Mouse (Mus musculus): ENCODE measurements around the gene A2ml1. TPM values are rescaled to one million over a fixed set of nuclear protein-coding genes. Genes with fewer than 3 reads are reported as not detected.

The A2ml1 gene
- polyA plus RNA-seq, 1 experiment from 2014 or later, result not detected

GRCm38 (mm10) chr6:128535250-128535649, 46.2 kb downstream of the A2ml1 start:
- 89% methylated on average over 2 of the region's 2 CpGs for WGBS
- Histone ChIP-seq H3K27ac (no peak overlapping the region), H3K36me3 (replicated peaks) (no peaks in the 10 kb centered on the region)

DNA sequence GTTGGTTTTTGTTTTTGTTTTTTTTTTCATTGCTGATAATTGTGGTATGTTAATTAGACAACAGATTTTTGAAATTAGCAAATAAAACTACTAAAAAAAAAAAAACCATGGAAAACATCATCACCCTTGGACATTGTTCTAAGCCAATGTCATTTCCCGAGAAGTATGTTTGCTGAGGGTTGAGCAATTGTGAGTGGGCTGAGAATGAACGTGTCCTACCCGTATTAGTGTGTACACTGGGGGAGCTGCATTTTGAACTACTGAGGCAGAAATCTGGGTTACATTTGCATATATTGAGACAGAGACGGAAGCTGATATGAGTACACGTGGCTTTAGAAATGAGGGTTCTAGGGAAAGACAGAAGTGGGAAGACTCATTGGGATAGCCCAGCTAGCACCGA, 48.1 kb downstream of the A2ml1 start:
- WGBS, result 93% methylated on average over 6 of the region's 6 CpGs
- Histone ChIP-seq H3K27ac (no peak overlapping the region), H3K27me3 (ENCODE audit: poor library complexity, severe bottlenecking) (no peaks in the 10 kb centered on the region), H3K4me3 (no peak overlapping the region), H3K4me1 (no peaks in the 10 kb centered on the region), H3K9me3 (no peaks in the 10 kb centered on the region), H3K36me3 (replicated peaks) (no peaks in the 10 kb centered on the region)
- DNase-seq (ENCODE audit: extremely low spot score, low spot score), result no peak

More at GRCm38 (mm10) chr6:128535250-128535649, 46.2 kb downstream of the A2ml1 start:
- Histone ChIP-seq H3K9me3 (no peaks in the 10 kb centered on the region), H3K27me3 (ENCODE audit: poor library complexity, severe bottlenecking) (no peaks in the 10 kb centered on the region), H3K4me3 (no peak overlapping the region), H3K4me1 (no peaks in the 10 kb centered on the region)
- DNase-seq (ENCODE audit: extremely low spot score, low spot score), result no peak

- WGBS, result 92% methylated on average over 9 of the region's 9 CpGs
- Histone ChIP-seq H3K36me3 (replicated peaks) (no peaks in the 10 kb centered on the region), H3K27ac (no peak overlapping the region), H3K4me1 (no peaks in the 10 kb centered on the region), H3K9me3 (no peaks in the 10 kb centered on the region), H3K4me3 (no peak overlapping the region), H3K27me3 (ENCODE audit: poor library complexity, severe bottlenecking) (no peaks in the 10 kb centered on the region)
- no peak for DNase-seq (ENCODE audit: extremely low spot score, low spot score)
Measured at GRCm38 (mm10) chr6:128532701-128533100, 48.7 kb downstream of the A2ml1 start.

- H3K4me1 ChIP-seq, result no peaks in the 10 kb centered on the region
- no peak for DNase-seq (ENCODE audit: extremely low spot score, low spot score)
- H3K27ac ChIP-seq, result no peak overlapping the region
- no peaks in the 10 kb centered on the region for H3K27me3 ChIP-seq (ENCODE audit: poor library complexity, severe bottlenecking)
- no peak overlapping the region for H3K4me3 ChIP-seq
- H3K9me3 ChIP-seq, result peaks cover 4% of the 10 kb centered on the region; the same call in 1 of the 2 replicates
- 83% methylated on average over 4 of the region's 4 CpGs for WGBS
- no peaks in the 10 kb centered on the region for H3K36me3 ChIP-seq (replicated peaks)
Measured at GRCm38 (mm10) chr6:128528491-128528890, 52.9 kb downstream of the A2ml1 start.

DNA sequence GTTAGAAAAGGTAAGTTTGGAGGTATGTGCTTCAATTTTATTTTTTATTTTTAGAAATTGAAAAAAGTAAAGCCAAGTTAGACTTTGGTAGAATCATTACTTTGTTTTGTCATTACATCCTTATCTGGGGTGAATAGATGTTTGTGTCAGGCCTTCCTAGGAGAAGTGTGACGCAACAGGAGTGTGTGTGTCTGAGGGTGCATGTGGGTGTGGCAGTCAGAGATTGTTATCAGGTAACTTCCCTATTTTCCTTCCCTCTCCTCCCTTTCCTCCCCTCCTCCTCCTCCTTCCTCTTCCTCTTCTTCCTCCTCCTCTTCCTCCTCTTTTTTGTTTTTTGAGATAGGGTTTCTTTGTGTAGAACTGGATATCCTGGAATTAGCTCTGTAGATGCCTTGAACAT, 54.3 kb downstream of the A2ml1 start:
- Histone ChIP-seq H3K4me3 (no peak overlapping the region), H3K27me3 (ENCODE audit: poor library complexity, severe bottlenecking) (no peaks in the 10 kb centered on the region), H3K4me1 (no peaks in the 10 kb centered on the region), H3K27ac (no peak overlapping the region), H3K9me3 (peaks cover 4% of the 10 kb centered on the region; the same call in 1 of the 2 replicates), H3K36me3 (replicated peaks) (no peaks in the 10 kb centered on the region)
- DNase-seq (ENCODE audit: extremely low spot score, low spot score), result no peak
- WGBS, result 82% methylated on average over 1 of the region's 1 CpGs

GRCm38 (mm10) chr6:128526601-128527000, 54.8 kb downstream of the A2ml1 start, which contains the start of gene Pzp:
Gene Pzp, minus strand, starts transcription at chr6:128526720.
- Histone ChIP-seq H3K9me3 (peaks cover 4% of the 10 kb centered on the region; the same call in 1 of the 2 replicates), H3K27ac (no peak within 1 kb of the TSS), H3K27me3 (ENCODE audit: poor library complexity, severe bottlenecking) (no peaks in the 10 kb centered on the region), H3K4me3 (no peak within 1 kb of the TSS), H3K36me3 (replicated peaks) (no peaks in the 10 kb centered on the region), H3K4me1 (no peaks in the 10 kb centered on the region)
- no peak for DNase-seq (ENCODE audit: extremely low spot score, low spot score)
- WGBS, result 92% methylated on average over 4 of the region's 4 CpGs

DNA sequence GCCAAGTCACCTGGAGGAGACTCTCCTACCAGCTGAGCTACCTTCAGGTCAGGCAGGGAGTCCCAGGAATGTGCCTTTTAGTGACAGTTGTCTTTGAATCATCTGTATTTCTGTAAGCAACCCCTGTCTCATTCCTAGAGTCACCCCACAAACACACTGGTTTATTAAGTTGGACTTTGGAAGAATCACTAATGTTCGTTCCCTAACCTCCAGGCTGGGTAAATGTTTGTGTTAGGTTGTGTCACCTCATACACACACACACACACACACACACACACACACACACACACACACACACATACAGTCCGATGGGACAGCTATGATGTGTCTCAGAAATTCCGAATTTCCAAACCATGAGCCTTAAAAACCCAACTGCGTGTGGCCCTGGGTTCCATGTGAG, 55.6 kb downstream of the A2ml1 start:
- Histone ChIP-seq H3K4me3 (no peak overlapping the region), H3K27ac (no peak overlapping the region), H3K27me3 (ENCODE audit: poor library complexity, severe bottlenecking) (no peaks in the 10 kb centered on the region), H3K4me1 (no peaks in the 10 kb centered on the region), H3K36me3 (replicated peaks) (no peaks in the 10 kb centered on the region), H3K9me3 (peaks cover 4% of the 10 kb centered on the region; the same call in 1 of the 2 replicates)
- DNase-seq (ENCODE audit: extremely low spot score, low spot score), result no peak
- 93% methylated on average over 4 of the region's 4 CpGs for WGBS

GRCm38 (mm10) chr6:128523360-128523759, 58.0 kb downstream of the A2ml1 start:
- Histone ChIP-seq H3K9me3 (peaks cover 4% of the 10 kb centered on the region; the same call in 1 of the 2 replicates), H3K27me3 (ENCODE audit: poor library complexity, severe bottlenecking) (no peaks in the 10 kb centered on the region), H3K36me3 (replicated peaks) (no peaks in the 10 kb centered on the region), H3K4me3 (no peak overlapping the region), H3K4me1 (no peaks in the 10 kb centered on the region), H3K27ac (no peak overlapping the region)
- no peak for DNase-seq (ENCODE audit: extremely low spot score, low spot score)
- WGBS, result 94% methylated on average over 3 of the region's 3 CpGs

DNA sequence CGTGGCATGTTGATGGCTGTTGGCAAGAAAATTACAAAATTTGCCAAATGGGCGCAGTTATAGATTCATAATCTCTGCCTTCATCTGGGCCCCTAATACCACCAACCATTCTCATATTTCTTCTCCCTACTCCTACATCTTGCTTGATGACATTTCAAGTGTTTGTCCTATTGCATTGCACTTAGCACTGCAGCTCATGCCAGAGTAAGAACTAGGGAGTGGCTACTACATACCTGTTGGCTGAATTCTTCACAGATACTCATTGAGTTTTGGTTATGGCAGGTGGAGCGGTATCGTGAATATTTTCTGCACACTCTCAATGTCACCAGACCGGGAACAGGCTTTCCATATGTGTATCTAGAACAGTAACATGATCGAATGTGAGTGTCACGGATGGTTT, 62.2 kb downstream of the A2ml1 start:
- no peak for DNase-seq (ENCODE audit: extremely low spot score, low spot score)
- H3K9me3 ChIP-seq, result peaks cover 3% of the 10 kb centered on the region; the same call in 1 of the 2 replicates
- H3K4me3 ChIP-seq, result no peak overlapping the region
- no peaks in the 10 kb centered on the region for H3K27me3 ChIP-seq (ENCODE audit: poor library complexity, severe bottlenecking)
- H3K27ac ChIP-seq, result no peak overlapping the region
- 92% methylated on average over 7 of the region's 7 CpGs for WGBS
- H3K4me1 ChIP-seq, result no peaks in the 10 kb centered on the region
- no peaks in the 10 kb centered on the region for H3K36me3 ChIP-seq (replicated peaks)

- H3K4me1 ChIP-seq, result no peaks in the 10 kb centered on the region
- DNase-seq (ENCODE audit: extremely low spot score, low spot score), result no peak
- H3K4me3 ChIP-seq, result no peak overlapping the region
- 86% methylated on average over 2 of the region's 2 CpGs for WGBS
- H3K27me3 ChIP-seq (ENCODE audit: poor library complexity, severe bottlenecking), result no peaks in the 10 kb centered on the region
- no peaks in the 10 kb centered on the region for H3K36me3 ChIP-seq (replicated peaks)
- no peaks in the 10 kb centered on the region for H3K9me3 ChIP-seq
- H3K27ac ChIP-seq, result no peak overlapping the region
Measured at GRCm38 (mm10) chr6:128505676-128506236, 75.7 kb downstream of the A2ml1 start.

- DNase-seq (ENCODE audit: extremely low spot score, low spot score), result no peak
- H3K9me3 ChIP-seq, result no peaks in the 10 kb centered on the region
- 85% methylated on average over 5 of the region's 5 CpGs for WGBS
- H3K4me1 ChIP-seq, result no peaks in the 10 kb centered on the region
- no peak overlapping the region for H3K4me3 ChIP-seq
- H3K27ac ChIP-seq, result no peak overlapping the region
- no peaks in the 10 kb centered on the region for H3K36me3 ChIP-seq (replicated peaks)
- no peaks in the 10 kb centered on the region for H3K27me3 ChIP-seq (ENCODE audit: poor library complexity, severe bottlenecking)
Measured at GRCm38 (mm10) chr6:128504743-128505142, 76.7 kb downstream of the A2ml1 start.

DNA sequence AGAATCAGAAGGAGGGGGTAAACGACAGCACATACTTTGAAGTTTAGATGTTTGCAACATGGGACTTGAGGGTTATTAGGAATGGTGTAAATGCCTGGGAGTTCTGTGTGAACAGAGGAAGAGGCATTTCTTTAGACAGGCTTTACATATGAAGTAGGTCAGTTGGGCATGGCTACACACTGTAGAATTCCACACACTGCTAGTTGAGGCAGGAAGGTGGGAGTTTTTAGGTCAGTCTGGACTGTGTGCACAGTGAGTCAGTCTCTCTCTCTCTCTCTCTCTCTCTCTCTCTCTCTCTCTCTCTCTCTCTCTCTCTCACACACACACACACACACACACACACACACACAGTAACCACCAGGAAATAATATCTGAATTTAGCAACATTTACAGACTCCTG, 86.1 kb downstream of the A2ml1 start:
- WGBS, result 80% methylated on average over 1 of the region's 1 CpGs

DNA sequence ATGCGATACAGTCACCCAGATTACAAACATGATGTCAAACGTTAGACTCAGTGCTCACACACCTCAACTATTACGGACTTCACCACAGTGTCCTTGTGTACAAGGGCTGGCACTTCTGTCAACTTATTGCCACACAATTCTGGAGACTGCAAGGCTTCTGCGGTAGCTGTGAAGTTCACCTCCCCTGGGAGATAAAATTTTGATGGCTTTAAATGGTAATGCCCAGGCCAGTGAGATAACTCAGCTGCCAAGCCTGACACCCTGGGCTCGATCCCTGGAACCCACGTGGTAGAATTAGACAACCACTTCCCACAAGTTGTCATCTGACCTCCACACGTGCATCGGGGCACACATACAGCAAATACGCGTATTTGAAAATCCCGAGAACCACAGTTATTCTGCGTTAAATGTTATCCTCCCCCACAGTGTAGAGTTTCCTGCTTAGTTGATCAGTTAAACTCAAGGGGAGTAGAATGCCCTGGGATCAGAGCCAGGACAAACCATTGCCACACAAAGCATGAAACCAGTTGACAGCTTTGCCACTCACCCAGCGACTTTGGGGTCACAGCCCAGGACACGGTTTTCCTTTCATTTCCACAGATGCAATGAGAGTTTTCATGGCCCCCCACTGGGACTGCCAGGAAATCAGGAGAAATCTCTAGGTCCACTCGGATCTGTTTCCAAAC, 86.6 kb downstream of the A2ml1 start:
- Histone ChIP-seq H3K36me3 (replicated peaks) (no peaks in the 10 kb centered on the region), H3K4me3 (no peak overlapping the region), H3K27ac (no peak overlapping the region), H3K4me1 (no peaks in the 10 kb centered on the region), H3K27me3 (ENCODE audit: poor library complexity, severe bottlenecking) (no peaks in the 10 kb centered on the region), H3K9me3 (no peaks in the 10 kb centered on the region)
- no peak for DNase-seq (ENCODE audit: extremely low spot score, low spot score)
- 84% methylated on average over 15 of the region's 15 CpGs for WGBS

More for the DNA sequence above, 86.1 kb downstream of the A2ml1 start:
- no peak overlapping the region for H3K27ac ChIP-seq
- H3K9me3 ChIP-seq, result no peaks in the 10 kb centered on the region
- H3K36me3 ChIP-seq (replicated peaks), result no peaks in the 10 kb centered on the region
- no peak for DNase-seq (ENCODE audit: extremely low spot score, low spot score)
- H3K4me1 ChIP-seq, result no peaks in the 10 kb centered on the region
- no peaks in the 10 kb centered on the region for H3K27me3 ChIP-seq (ENCODE audit: poor library complexity, severe bottlenecking)
- no peak overlapping the region for H3K4me3 ChIP-seq

Measured in forebrain, embryonic 10.5 days (tissue).